8 mouse cellular contexts compared by ENCODE assay signal in genomic region chr3:87999243-87999895, GRCm38 (mm10). TPM values are rescaled to one million over a fixed set of nuclear protein-coding genes. Genes with fewer than 3 reads are reported as not detected.
DNase-seq lines count a peak whose midpoint lies in the region; ATAC-seq and TF ChIP-seq lines count a peak whose summit lies in the region.

No protein-coding gene starts in this region.

- no peaks in the 10 kb centered on the region for H3K9me3 ChIP-seq in lung, embryonic 15.5 days
- H3K9me3 ChIP-seq in intestine, postnatal 0 days (ENCODE audit: control insufficient read depth), result no peaks in the 10 kb centered on the region
- H3K9me3 ChIP-seq in stomach, embryonic 14.5 days (ENCODE audit: control insufficient read depth, low read depth, low read length), result no peaks in the 10 kb centered on the region

- no peak overlapping the region for H3K9ac ChIP-seq in lung, embryonic 15.5 days
- no peak overlapping the region for H3K9ac ChIP-seq in intestine, postnatal 0 days (ENCODE audit: low read depth, low read length)
- H3K9ac ChIP-seq in stomach, embryonic 14.5 days (replicated peaks; ENCODE audit: low read depth, low read length), result no peak overlapping the region

- H3K27me3 ChIP-seq in lung, embryonic 15.5 days, result peaks cover 97% of the 10 kb centered on the region
- H3K27me3 ChIP-seq in intestine, postnatal 0 days (replicated peaks; ENCODE audit: control insufficient read depth, insufficient read depth, low read length), result peaks cover 82% of the 10 kb centered on the region
- peaks cover 85% of the 10 kb centered on the region for H3K27me3 ChIP-seq in stomach, embryonic 14.5 days (ENCODE audit: control insufficient read depth, insufficient read depth, low read length)

- WGBS in lung, embryonic 15.5 days, result 1% methylated on average over 38 of the region's 38 CpGs
- WGBS in intestine, postnatal 0 days, result 3% methylated on average over 38 of the region's 38 CpGs
- 2% methylated on average over 38 of the region's 38 CpGs for whole genome bisulfite sequencing in stomach, embryonic 14.5 days

- H3K27ac ChIP-seq in lung, embryonic 15.5 days, result no peak overlapping the region
- no peak overlapping the region for H3K27ac ChIP-seq in intestine, postnatal 0 days (ENCODE audit: low read depth, low read length)
- H3K27ac ChIP-seq in stomach, embryonic 14.5 days (ENCODE audit: low read length), result no peak overlapping the region

- DNase-seq in adrenal gland, adult 2 months, result peak; percentile 44
- no peak for DNase-seq in adrenal gland, adult 8-10 months
- no peak for DNase-seq in lung, adult 18-20 months
- no peak for DNase-seq in urinary bladder, postnatal 14 days (ENCODE audit: low spot score)

- H3K4me1 ChIP-seq in lung, embryonic 15.5 days, result peaks cover 34% of the 10 kb centered on the region
- H3K4me1 ChIP-seq in intestine, postnatal 0 days (replicated peaks; ENCODE audit: control insufficient read depth, insufficient read depth, low read length), result peaks cover 4% of the 10 kb centered on the region; the same call in 1 of the 2 replicates
- no peaks in the 10 kb centered on the region for H3K4me1 ChIP-seq in stomach, embryonic 14.5 days (ENCODE audit: control insufficient read depth, insufficient read depth, low read length)

- peak overlapping the region; percentile 32 for H3K4me3 ChIP-seq in lung, embryonic 15.5 days
- H3K4me3 ChIP-seq in intestine, postnatal 0 days (ENCODE audit: low read depth, low read length), result peak overlapping the region; percentile 20; the same call in 1 of the 2 replicates
- peak overlapping the region; percentile 32 for H3K4me3 ChIP-seq in stomach, embryonic 14.5 days (ENCODE audit: low read depth, low read length)

- no peak for ATAC-seq in lung, embryonic 15.5 days (ENCODE audit: borderline replicate concordance, extremely low read depth, low FRiP score, low TSS enrichment)
- ATAC-seq in intestine, postnatal 0 days, result no peak
- no peak for ATAC-seq in stomach, embryonic 14.5 days (ENCODE audit: insufficient number of reproducible peaks, insufficient read depth, low FRiP score, low read depth)
- no peak for ATAC-seq in frontal cortex, adult (ENCODE audit: low TSS enrichment)

- no peaks in the 10 kb centered on the region for H3K36me3 ChIP-seq in lung, embryonic 15.5 days
- no peaks in the 10 kb centered on the region for H3K36me3 ChIP-seq in intestine, postnatal 0 days (ENCODE audit: control insufficient read depth, insufficient read depth)
- H3K36me3 ChIP-seq in stomach, embryonic 14.5 days (ENCODE audit: control insufficient read depth, insufficient read depth, low read length), result no peaks in the 10 kb centered on the region

- no peak for TF ChIP-seq CTCF in intestine, postnatal 0 days (IDR thresholded peaks at IDR 0.05; ENCODE audit: low read depth)

- H3K4me2 ChIP-seq in lung, embryonic 15.5 days, result peak overlapping the region; percentile 66
- H3K4me2 ChIP-seq in intestine, postnatal 0 days (replicated peaks; ENCODE audit: low read depth), result peak overlapping the region; percentile 57
- peak overlapping the region; percentile 59 for H3K4me2 ChIP-seq in stomach, embryonic 14.5 days (replicated peaks; ENCODE audit: low read depth, low read length)

RNA-seq across cellular contexts. Expression of gene Bcan, which starts 0.7 kb away (rescaled TPM):
- 10 to 100 TPM; 52.6 to 54.9 TPM for total RNA-seq in adrenal gland, adult 2 months (2021)
- polyA plus RNA-seq in adrenal gland, adult 2 months (2012; rRNA removed), result 127 and 132 TPM in 2 replicates
- total RNA-seq in adrenal gland, adult 8-10 months (2022), result 100 to 1,000 TPM in 2 of 4 experiments, 10 to 100 TPM in 2; 83.1 to 117 (median 106) TPM
- polyA plus RNA-seq in lung, embryonic 15.5 days (2015; fragmentation: Nextera tagmentation; extraction: Ambion mirVana), result 0.07 and 0.18 TPM in 2 replicates
- 0.17 and 0.24 TPM in 2 replicates for polyA plus RNA-seq in intestine, postnatal 0 days (2015; fragmentation: Nextera tagmentation; extraction: Ambion mirVana)
- polyA plus RNA-seq in stomach, embryonic 14.5 days (2014; fragmentation: Nextera tagmentation; extraction: Ambion mirVana), result 0.10 and 0.27 TPM in 2 replicates

RNA-seq across cellular contexts. Expression of gene Hapln2, which starts 28.0 kb away (rescaled TPM):
- not detected for total RNA-seq in adrenal gland, adult 2 months (2021)
- 0.65 TPM in 1 of 2 replicates, not detected in the other for polyA plus RNA-seq in adrenal gland, adult 2 months (2012; rRNA removed)
- total RNA-seq in adrenal gland, adult 8-10 months (2022), result not detected
- 0.07 and 0.23 TPM in 2 replicates for polyA plus RNA-seq in lung, embryonic 15.5 days (2015; fragmentation: Nextera tagmentation; extraction: Ambion mirVana)
- not detected in 2 replicates for polyA plus RNA-seq in intestine, postnatal 0 days (2015; fragmentation: Nextera tagmentation; extraction: Ambion mirVana)
- 0.26 TPM in 1 of 2 replicates, not detected in the other for polyA plus RNA-seq in stomach, embryonic 14.5 days (2014; fragmentation: Nextera tagmentation; extraction: Ambion mirVana)

RNA-seq across cellular contexts. Expression of gene Nes, which starts 28.5 kb away (rescaled TPM):
- total RNA-seq in adrenal gland, adult 2 months (2021), result 1 to 10 TPM; 7.0 to 9.2 TPM
- polyA plus RNA-seq in adrenal gland, adult 2 months (2012; rRNA removed), result 3.5 and 7.0 TPM in 2 replicates
- total RNA-seq in adrenal gland, adult 8-10 months (2022), result 10 to 100 TPM in 1 of 4 experiments, 1 to 10 TPM in 3; 4.3 to 14.4 (median 6.8) TPM
- polyA plus RNA-seq in lung, embryonic 15.5 days (2015; fragmentation: Nextera tagmentation; extraction: Ambion mirVana), result 30.1 and 32.4 TPM in 2 replicates
- polyA plus RNA-seq in intestine, postnatal 0 days (2015; fragmentation: Nextera tagmentation; extraction: Ambion mirVana), result 9.2 and 9.5 TPM in 2 replicates
- polyA plus RNA-seq in stomach, embryonic 14.5 days (2014; fragmentation: Nextera tagmentation; extraction: Ambion mirVana), result 10.5 and 10.6 TPM in 2 replicates

RNA-seq across cellular contexts. Expression of gene Gpatch4, which starts 43.5 kb away (rescaled TPM):
- total RNA-seq in adrenal gland, adult 2 months (2021), result 10 to 100 TPM; 13.9 to 16.6 TPM
- 2.3 and 3.5 TPM in 2 replicates for polyA plus RNA-seq in adrenal gland, adult 2 months (2012; rRNA removed)
- 10 to 100 TPM; 12.9 to 16.6 (median 14.9) TPM for total RNA-seq in adrenal gland, adult 8-10 months (2022)
- polyA plus RNA-seq in lung, embryonic 15.5 days (2015; fragmentation: Nextera tagmentation; extraction: Ambion mirVana), result 30.6 and 31.6 TPM in 2 replicates
- polyA plus RNA-seq in intestine, postnatal 0 days (2015; fragmentation: Nextera tagmentation; extraction: Ambion mirVana), result 13.6 and 16.8 TPM in 2 replicates
- 33.7 and 36.0 TPM in 2 replicates for polyA plus RNA-seq in stomach, embryonic 14.5 days (2014; fragmentation: Nextera tagmentation; extraction: Ambion mirVana)

RNA-seq across cellular contexts. Expression of gene Crabp2, which starts 50.9 kb away (rescaled TPM):
- under 1 TPM; 0.52 to 0.72 TPM for total RNA-seq in adrenal gland, adult 2 months (2021)
- 0.47 TPM in 1 of 2 replicates, not detected in the other for polyA plus RNA-seq in adrenal gland, adult 2 months (2012; rRNA removed)
- 1 to 10 TPM in 1 of 4 experiments, under 1 TPM in 2, not detected in 1; 0.31 to 1.0 (median 0.35) TPM for total RNA-seq in adrenal gland, adult 8-10 months (2022)
- 8.1 and 10.4 TPM in 2 replicates for polyA plus RNA-seq in lung, embryonic 15.5 days (2015; fragmentation: Nextera tagmentation; extraction: Ambion mirVana)
- polyA plus RNA-seq in intestine, postnatal 0 days (2015; fragmentation: Nextera tagmentation; extraction: Ambion mirVana), result 0.81 and 1.9 TPM in 2 replicates
- polyA plus RNA-seq in stomach, embryonic 14.5 days (2014; fragmentation: Nextera tagmentation; extraction: Ambion mirVana), result 30.7 and 44.1 TPM in 2 replicates

Comparison
In these comparisons a context has a peak if more than half of its experiments do, and no peak if none do; other contexts are left out.
1. RNA of gene Bcan, which starts 0.7 kb away (polyA plus RNA-seq): 127 to 132 TPM in adrenal gland, adult 2 months; 0.10 to 0.27 TPM in stomach, embryonic 14.5 days, 0.17 to 0.24 TPM in intestine, postnatal 0 days and 0.07 to 0.18 TPM in lung, embryonic 15.5 days; every median in the first group is over 100 times any median in the second.
2. Peak in every context shown above with its lines, with median percentiles within 50 percentile points of each other: H3K4me2 ChIP-seq and H3K4me3 ChIP-seq.